10 mouse cellular contexts compared by ENCODE assay signal in the genomic region with DNA sequence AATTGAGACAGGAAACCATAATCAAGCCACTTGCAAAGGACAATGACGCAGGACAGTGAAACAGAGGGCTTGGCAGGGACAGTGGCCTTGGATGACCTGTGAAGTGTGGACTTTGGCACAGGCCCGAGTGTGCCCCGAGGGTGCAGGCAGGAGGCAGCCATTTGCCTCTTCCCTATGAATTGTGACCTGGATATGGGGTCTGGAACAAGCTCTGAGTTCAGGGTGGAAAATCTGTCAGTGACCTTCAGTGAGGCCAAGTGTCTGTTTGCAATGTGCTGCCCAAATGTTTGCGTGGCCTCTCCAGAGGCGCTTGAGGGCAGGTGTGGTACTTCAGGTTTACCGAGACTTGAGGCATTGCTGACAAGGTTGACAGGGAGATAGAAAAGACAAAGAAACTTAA. TPM values are rescaled to one million over a fixed set of nuclear protein-coding genes. Genes with fewer than 3 reads are reported as not detected.
A peak's percentile ranks its signal among the peaks of the same experiment; 100 is the strongest.
DNase-seq lines count a peak whose midpoint lies in the region; ATAC-seq and TF ChIP-seq lines count a peak whose summit lies in the region.
"Had no signal": no experiment of that assay in that cellular context is flagged by ENCODE, and none has a peak within 500 bp of the region (broad histone marks: within the 10 kb centered on the region; RNA-seq: fewer than 3 reads in every experiment).

No protein-coding gene starts in this region.

- ATAC-seq in kidney, embryonic 15.5 days (replicated peaks; ENCODE audit: low FRiP score) = no peak
- ATAC-seq in CD4-positive, CD25-positive, alpha-beta regulatory T cell, adult 4 months = no peak
- ATAC-seq in activated CD4-positive, CD25-positive, alpha-beta regulatory T cell, adult 4 months = no peak
- no peak for ATAC-seq in forebrain, postnatal 0 days

- no peaks in the 10 kb centered on the region for H3K36me3 ChIP-seq in kidney, embryonic 15.5 days
- H3K36me3 ChIP-seq in forebrain, postnatal 0 days (ENCODE audit: insufficient read depth) = no peaks in the 10 kb centered on the region

- H3K4me3 ChIP-seq in kidney, embryonic 15.5 days (replicated peaks) = no peak overlapping the region
- no peak overlapping the region for H3K4me3 ChIP-seq in forebrain, postnatal 0 days (ENCODE audit: low read depth, low read length)
- H3K4me3 ChIP-seq: myocyte had no signal

- H3K9ac ChIP-seq in kidney, embryonic 15.5 days = no peak overlapping the region
- H3K9ac ChIP-seq in forebrain, postnatal 0 days = no peak overlapping the region
- H3K9ac ChIP-seq: hindbrain, embryonic 14.5 days had no signal

- no peak for TF ChIP-seq CTCF in forebrain, postnatal 0 days (IDR thresholded peaks at IDR 0.05; ENCODE audit: low read depth)

- no peaks in the 10 kb centered on the region for H3K9me3 ChIP-seq in kidney, embryonic 15.5 days (replicated peaks)
- H3K9me3 ChIP-seq in forebrain, postnatal 0 days (ENCODE audit: low read length) = no peaks in the 10 kb centered on the region

- 70% methylated on average over 6 of the region's 6 CpGs for WGBS in kidney, embryonic 15.5 days
- 89% methylated on average over 6 of the region's 6 CpGs for WGBS in forebrain, postnatal 0 days

- H3K4me2 ChIP-seq in kidney, embryonic 15.5 days = no peak overlapping the region
- H3K4me2 ChIP-seq in forebrain, postnatal 0 days (ENCODE audit: low read depth) = no peak overlapping the region
- H3K4me2 ChIP-seq: hindbrain, embryonic 14.5 days had no signal

- no peak overlapping the region for H3K27ac ChIP-seq in kidney, embryonic 15.5 days
- H3K27ac ChIP-seq in forebrain, postnatal 0 days (ENCODE audit: low read depth, low read length) = no peak overlapping the region
- H3K27ac ChIP-seq: hindbrain, embryonic 14.5 days had no signal

- H3K4me1 ChIP-seq in kidney, embryonic 15.5 days = peaks cover 23% of the 10 kb centered on the region
- no peaks in the 10 kb centered on the region for H3K4me1 ChIP-seq in forebrain, postnatal 0 days (ENCODE audit: insufficient read depth)

- H3K27me3 ChIP-seq in kidney, embryonic 15.5 days = no peaks in the 10 kb centered on the region
- no peaks in the 10 kb centered on the region for H3K27me3 ChIP-seq in forebrain, postnatal 0 days (ENCODE audit: insufficient read depth, low read length)

- peak; percentile 52 for DNase-seq in kidney, adult 18-20 months
- peak; percentile 40 for DNase-seq in adipocyte (ENCODE audit: low spot score)
- DNase-seq in adrenal gland, adult 8-10 months = peak; percentile 68
- DNase-seq in lung, adult 18-20 months = peak; percentile 84 to 87
- no peak for DNase-seq in forebrain, postnatal 0 days

RNA-seq across cellular contexts. Expression of a gene that starts 6.5 kb away (rescaled TPM):
- polyA plus RNA-seq in kidney, embryonic 15.5 days (2015; fragmentation: Nextera tagmentation; extraction: Ambion mirVana) = 17.5 and 18.5 TPM in 2 replicates
- 100 to 1,000 TPM in 1 of 4 experiments, 10 to 100 TPM in 2, 1 to 10 TPM in 1; 8.6 to 127 (median 15.7) TPM for total RNA-seq in adrenal gland, adult 8-10 months (2022)
- 1 to 10 TPM; 2.0 to 4.2 TPM for polyA plus RNA-seq in CD4-positive, CD25-positive, alpha-beta regulatory T cell, adult 4 months (2017; shearing (Covaris generic))
- 1 to 10 TPM; 3.2 to 4.1 TPM for polyA plus RNA-seq in activated CD4-positive, CD25-positive, alpha-beta regulatory T cell, adult 4 months (2017; shearing (Covaris generic))
- 34.6 and 42.2 TPM in 2 replicates for total RNA-seq in forebrain, postnatal 0 days (2014; rRNA removed)
- 18.6 and 19.4 TPM in 2 replicates for polyA plus RNA-seq in forebrain, postnatal 0 days (2015; fragmentation: Nextera tagmentation; extraction: Ambion mirVana)
